Mouse (Mus musculus): Measurements from ENCODE around the gene Marc1. TPM values are rescaled to one million over a fixed set of nuclear protein-coding genes. Genes with fewer than 3 reads are reported as not detected.

Marc1 gene
- total RNA-seq, 2 experiments from 2014 or later = 1.3 TPM; not detected in 1

DNA sequence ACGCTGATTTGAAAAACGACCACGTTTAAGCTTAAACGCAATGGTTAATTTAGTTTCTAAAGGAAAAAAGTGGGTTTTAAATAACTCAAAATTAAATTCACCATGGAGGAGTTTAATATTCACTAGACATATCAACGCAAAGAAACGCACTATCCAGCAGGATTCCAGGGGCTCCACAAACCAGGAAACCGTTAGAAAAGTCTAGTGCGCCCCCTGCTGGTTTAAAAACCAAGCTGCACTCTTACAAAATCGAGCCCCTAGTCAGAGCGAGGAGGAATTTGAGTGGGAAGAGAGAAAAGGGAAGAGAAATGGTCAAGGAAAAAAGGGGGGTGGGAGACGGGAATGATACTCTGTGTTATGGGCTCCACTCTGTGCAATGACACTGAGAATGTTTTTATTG lies 14.0 kb upstream of the Marc1 start:
- ATAC-seq (replicated peaks; ENCODE audit: low FRiP score, poor library complexity, severe bottlenecking) = peak; percentile 60; the same call in 1 of the 2 replicates

DNA sequence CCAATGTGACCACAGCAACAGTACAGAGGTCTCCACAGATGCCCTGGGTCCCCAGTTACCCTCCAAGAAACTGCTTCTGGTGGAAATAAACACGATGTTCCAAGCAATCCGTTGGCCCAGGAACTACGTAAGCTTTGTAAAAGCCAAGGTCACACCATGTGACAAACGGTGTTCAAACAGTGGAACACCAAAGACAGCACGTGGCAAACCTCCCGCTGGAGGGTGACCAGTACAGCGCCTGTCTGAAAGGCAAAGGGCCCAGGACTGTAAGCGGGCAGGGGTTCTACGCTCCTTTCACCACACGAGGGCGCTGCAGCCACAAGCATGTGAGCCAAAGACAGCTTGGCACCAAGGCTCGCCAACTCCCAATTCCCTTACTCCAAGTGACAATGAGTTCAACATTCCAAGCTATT lies 13.3 kb upstream of the Marc1 start:
- peak; percentile 87 for ATAC-seq (replicated peaks; ENCODE audit: low FRiP score, poor library complexity, severe bottlenecking)

DNA sequence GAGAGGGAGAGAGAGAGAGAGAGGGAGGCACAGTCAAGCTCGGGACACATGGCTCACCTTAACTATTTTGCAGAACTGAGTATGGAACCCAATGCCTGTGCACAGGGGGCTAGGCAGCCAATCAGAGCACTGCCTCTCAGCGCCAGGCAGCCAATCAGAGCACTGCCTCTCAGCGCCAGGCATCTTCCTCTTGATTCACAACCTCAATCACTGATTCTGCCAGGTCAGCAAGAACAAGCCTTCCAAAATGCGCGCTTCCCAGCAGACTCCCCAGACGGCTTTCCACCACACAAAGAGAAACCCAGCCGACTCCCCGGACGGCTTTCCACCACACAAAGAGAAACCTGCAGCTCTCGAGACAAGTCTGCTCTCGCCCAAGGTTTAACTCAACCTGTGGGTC lies 11.6 kb upstream of the Marc1 start:
- ATAC-seq (replicated peaks; ENCODE audit: low FRiP score, poor library complexity, severe bottlenecking) = no peak

DNA sequence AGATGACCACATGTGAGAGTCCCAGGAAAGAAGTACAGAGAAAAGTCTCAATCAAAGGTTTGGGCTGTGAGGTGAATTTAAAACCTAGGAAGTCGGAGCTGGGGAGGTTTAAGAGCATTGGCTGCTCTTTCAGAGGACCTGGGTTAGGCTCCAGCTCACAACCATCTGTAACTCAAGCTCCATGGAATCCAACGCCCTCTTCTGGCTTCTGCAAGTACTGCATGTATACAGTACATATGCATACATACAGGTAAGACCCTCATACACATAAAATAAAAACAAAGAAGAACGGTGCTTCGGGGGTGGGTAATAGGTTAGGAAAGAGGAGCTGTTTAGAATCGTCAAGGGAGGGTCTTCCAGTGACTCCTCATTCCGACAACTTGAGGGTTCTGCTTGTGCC lies 6.7 kb upstream of the Marc1 start:
- ATAC-seq (replicated peaks; ENCODE audit: low FRiP score, poor library complexity, severe bottlenecking) = no peak

DNA sequence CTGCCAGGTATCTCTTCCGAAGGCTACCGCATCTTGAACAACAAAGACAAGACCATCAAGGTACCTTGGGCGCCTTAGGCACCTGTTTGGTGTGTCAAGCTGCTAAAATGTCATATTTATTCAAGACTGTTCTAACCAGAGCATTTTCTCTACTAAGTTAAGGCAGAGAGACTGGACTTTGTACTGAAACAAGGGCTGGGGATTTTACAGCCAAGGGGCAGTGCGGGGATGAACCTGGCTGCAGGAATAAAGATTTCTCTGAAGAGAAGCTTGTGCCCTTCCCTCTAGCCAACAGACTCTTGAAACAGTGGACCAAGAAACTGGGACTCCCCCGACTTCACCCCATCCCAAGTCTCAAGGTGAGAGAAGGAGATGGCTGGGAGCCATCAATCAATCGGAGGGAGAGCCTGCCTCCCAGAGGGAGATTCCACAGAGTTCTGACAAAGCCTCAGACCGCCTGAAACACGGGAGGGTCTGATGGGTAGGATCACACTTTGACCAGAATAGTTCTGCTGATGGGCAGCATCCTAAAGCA lies 670 bp upstream of the Marc1 start:
- ATAC-seq (replicated peaks; ENCODE audit: low FRiP score, poor library complexity, severe bottlenecking) = no peak

DNA sequence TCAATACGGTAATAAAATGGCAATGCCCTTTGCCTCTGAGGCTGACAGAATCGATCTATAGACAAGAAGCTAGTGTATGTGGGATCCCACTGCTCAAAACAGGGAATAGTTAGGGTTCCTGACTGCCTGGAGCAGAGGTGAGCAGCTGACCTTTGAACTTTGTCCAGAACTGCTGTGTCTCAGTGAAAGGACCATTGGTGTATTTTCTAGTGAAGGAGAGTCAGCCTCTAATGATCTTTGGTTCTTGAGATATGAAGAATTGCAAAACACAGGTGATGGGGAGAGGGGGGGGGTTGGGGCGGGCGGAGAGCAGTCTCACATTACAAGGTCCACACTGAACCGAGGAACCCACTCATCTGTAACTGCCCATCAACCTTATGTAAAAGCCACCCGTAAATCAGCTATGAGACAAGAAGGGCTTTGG lies 1.5 kb downstream of the Marc1 start:
- no peak for ATAC-seq (replicated peaks; ENCODE audit: low FRiP score, poor library complexity, severe bottlenecking)

DNA sequence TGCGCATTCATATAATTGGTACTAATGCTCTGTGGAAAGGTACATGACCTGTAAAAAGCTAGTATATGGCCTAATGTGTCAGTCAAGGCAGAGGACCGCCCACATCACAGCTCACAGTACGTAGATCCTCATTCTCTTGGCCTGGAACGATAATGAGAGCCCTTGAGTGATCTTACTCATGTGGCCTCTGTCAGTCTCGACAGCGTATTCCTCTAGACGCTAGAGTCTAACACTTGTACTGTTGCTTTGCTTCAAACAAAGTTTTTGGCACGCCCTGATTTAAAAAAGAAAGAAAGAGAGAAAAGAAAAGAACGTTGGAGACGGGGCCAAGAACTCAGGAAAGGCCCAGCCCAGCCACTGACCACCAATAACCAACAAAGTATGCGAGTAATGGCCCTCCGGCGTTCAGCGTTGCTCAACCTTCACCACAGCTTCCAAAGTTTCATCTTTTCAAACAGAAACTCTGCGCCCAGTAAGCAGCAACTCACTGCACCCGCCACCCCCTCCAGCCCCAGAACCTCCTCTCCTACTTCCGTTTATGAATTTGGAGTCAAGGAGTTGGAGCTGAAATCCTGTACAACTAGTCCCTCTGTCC lies 2.6 kb downstream of the Marc1 start:
- no peak for ATAC-seq (replicated peaks; ENCODE audit: low FRiP score, poor library complexity, severe bottlenecking)

DNA sequence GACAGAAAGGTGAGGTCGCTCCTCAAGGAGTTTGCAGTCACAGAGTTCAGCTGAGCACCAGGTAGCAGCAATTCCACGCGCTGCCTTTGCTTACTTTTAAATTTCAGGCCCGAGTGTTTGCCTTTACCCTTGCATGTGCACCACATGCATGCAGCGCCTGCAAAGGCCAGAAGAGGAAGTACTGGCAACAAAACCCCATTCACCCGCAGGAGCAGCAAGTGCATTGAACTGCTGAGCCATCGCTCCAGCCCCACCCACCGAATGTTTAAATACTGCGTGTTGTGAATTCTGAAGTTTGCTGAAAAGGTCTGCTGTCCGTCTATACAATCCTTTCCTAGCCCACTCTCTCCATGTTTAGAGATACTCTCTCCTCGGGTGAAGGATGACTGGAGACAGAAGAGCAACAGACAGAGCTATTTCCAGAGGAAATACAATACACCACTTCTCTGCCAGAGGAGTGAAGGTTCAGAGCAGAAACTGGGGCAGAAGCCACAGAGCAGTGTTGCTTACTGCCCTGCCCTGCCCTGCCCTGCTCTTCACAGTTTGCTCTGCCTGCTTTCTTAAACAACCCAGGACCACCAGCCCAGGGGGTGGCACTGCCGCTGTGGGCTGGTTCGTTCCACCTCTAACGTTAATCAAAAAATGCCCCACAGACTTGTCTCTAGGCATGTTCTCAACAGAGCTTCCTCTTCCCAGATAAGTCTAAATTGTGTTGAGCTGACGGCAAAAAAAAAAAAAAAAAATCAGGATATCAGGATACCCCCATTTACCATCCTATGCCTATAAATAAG lies 3.3 kb downstream of the Marc1 start:
- ATAC-seq (replicated peaks; ENCODE audit: low FRiP score, poor library complexity, severe bottlenecking) = no peak

DNA sequence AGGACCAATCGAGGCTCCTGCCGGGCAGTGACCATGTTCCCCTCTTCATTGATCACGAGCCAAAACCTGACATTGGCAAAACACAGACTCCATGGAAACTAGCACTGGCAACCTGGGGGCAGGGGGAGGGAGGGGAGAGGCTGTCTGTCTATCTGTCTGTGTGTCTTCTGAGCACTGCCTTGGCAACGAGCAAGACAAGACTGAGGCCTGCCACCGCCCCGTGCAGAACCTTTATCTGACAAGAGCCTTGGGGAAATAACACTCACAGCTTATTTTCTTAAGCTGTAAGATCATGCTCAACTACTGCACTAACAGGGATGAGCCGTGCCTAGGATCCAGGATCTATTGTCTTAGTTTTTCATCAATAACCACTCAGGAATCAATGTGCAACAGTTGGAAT lies 4.0 kb downstream of the Marc1 start:
- no peak for ATAC-seq (replicated peaks; ENCODE audit: low FRiP score, poor library complexity, severe bottlenecking)

DNA sequence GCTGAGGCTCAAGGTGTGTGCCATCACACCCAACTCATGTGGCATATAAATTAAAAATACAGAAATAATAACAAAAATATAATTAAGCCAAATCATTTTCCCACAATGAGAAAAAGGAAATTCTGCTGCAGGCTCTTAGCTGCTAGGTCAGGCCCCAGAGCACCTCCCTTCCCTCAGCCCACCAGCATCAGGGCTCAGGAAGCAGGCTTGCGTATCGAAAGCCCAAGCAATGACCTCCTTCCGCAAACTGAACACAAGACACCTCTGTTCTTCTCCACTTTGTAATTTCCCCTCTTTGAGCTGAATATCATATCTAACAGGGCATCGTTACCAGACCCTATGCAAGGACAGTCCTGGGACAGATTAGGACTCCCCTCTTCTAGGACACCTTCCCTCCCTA lies 5.4 kb downstream of the Marc1 start:
- ATAC-seq (replicated peaks; ENCODE audit: low FRiP score, poor library complexity, severe bottlenecking) = no peak

DNA sequence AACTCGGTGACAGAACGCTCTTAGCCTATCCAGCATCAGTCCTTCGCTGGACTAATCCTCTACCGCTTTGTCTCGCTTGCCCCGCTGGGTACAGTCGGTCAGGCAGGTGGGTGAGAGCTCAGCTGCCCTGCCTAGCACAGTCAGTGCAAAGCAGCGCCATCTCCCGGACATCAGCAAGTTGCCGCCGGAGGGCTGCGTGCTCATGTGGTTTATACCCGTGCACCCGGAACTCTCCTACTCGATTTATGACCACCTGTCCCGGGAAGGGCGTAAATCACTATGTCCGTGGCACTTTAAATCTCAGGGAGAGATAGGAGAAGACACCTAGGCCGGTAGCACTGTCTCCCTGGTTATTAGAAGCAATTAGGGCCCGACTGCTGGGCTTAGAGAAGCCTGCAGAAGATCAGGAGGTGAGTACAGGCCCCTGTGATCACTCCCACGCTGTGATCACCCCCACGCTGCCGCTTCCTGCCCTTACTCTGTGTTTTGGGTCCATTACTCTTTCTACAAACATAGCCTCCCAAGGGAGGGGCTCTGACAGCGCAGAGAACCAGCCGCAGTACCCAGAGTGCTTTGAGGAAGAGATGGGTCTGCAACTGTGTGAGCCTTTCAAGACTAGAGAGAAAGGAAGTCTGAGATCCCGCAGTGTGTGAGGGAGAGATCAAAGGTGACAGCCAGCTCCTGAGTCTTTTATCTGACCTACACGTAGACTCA lies 17.8 kb downstream of the Marc1 start:
- ATAC-seq (replicated peaks; ENCODE audit: low FRiP score, poor library complexity, severe bottlenecking) = no peak

DNA sequence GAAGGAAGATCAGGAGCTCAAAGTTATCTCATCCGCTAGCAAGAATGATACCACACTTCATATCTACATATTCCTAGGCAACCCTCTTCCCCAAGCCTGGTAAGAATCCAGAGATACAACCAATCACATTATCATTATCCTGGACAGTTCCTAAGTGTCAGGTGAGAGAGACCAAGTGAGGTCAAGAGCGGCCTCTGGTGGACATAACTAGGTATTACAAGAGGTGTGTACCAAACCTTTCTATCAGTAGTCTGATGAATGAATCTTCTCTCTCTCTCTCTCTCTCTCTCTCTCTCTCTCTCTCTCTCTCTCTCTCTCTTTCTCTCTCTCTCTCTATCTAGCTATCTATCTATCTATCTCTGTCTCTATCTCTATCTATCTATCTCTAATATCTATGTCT lies 20.0 kb downstream of the Marc1 start:
- no peak for ATAC-seq (replicated peaks; ENCODE audit: low FRiP score, poor library complexity, severe bottlenecking)

DNA sequence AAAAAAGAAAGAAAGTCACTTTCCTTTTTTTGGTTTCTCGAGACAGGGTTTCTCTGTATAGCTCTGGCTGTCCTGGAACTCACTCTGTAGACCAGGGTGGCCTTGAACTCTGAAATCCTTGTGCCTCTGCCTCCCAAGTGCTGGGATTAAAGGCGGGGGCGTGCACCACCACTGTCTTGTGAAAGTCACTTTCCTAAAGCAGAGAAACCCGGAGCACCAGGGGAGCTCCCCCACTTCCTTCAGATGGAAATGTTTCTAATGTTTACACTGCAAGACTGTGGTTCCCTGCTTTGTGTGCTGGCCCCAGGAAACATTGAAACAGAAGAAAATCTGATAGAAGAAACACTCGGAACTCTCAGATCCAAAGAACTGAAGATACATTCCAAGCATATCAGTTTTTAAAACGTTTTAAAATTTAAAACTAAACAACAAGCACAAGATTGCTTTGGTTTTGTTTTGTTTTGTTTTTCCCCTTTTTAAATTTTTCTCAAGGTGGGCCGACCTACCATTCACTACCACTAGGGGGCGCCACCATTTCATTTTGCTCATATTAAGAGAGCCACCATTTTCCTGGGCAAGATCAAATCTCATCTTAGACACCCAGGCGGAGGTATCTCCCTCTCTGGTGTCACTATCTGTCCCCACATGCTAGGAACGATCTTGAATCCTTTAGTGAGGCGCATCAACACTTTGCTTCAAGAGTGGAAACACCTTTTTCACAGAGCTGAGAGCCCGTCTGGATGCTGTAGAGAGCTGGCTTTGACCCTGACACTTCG lies 24.5 kb downstream of the Marc1 start:
- no peak for ATAC-seq (replicated peaks; ENCODE audit: low FRiP score, poor library complexity, severe bottlenecking)

DNA sequence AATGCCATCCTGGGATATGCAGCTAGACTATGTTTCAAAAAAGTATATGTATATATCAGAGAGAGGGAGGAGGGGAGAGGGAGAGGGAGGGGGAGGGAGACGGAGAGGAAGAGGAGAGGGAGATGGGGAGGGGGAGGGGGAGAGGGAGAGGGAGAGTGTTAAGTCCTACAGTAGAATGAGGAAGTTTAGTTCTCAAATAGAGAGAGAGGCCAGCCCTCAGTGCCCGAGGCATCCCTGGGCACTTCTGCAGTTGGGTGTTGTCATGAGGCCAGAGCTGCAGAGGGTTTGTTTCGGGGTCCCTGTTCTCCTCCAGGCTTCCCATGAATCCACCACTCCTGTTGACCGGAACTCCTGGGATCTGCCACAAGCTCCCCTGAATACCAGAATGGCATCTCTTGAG lies 27.5 kb downstream of the Marc1 start:
- no peak for ATAC-seq (replicated peaks; ENCODE audit: low FRiP score, poor library complexity, severe bottlenecking)

DNA sequence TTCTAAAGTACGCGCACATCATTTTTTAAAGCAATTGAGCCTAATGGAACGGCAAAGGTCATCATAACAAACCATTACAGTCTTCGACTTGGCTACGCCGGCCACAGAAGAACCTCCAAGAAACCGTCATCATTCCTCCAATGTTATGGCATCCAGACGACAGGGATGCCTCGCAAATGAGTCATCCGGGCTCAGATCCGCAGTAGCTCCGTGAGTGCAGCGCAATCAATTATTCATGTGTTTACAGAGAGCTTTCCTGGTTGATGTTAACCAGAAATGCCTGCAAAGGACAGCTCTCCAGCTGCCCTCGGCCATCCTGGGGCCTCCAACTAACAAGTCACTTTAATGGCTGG lies 29.0 kb downstream of the Marc1 start:
- no peak for ATAC-seq (replicated peaks; ENCODE audit: low FRiP score, poor library complexity, severe bottlenecking)

DNA sequence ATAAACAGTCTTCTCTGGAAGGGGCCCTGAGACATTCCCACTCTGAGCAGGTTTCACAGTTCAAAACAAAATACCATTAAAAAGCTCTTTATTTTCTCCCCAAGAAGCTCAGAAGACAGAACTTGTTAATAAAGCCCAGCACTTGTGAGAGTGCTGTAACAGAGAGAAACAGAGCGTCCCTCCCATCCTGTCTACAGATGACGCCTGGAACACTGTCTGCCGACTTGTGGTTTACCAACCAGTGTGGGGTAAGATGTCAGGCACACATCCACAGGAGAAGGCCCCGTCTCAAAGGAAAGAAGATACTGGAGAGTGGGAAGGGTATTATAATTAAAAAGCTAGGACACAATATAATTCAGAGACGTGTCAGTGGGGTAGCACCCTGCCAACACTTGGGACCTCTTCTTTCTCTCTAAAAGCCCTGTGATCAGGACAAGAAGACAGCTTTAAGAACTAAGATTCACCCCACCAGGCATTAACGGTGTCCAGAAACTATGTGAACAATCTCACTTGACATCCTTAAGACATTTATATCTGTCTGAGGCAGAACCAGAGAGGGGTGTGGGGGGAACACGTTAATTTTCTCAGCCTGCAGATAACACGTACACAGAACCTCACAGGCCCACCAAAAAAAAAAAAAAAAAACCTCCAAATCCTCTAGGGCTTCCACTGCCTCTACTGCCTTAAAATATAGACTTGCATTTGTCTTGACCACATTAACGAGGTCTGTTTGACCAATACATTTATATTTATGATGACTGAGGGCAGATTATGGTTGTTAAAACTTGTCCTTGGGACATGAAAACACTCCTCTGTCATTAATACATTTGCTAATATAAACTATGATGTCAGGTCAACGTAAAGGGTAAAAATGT lies 29.6 kb downstream of the Marc1 start:
- no peak for ATAC-seq (replicated peaks; ENCODE audit: low FRiP score, poor library complexity, severe bottlenecking)

DNA sequence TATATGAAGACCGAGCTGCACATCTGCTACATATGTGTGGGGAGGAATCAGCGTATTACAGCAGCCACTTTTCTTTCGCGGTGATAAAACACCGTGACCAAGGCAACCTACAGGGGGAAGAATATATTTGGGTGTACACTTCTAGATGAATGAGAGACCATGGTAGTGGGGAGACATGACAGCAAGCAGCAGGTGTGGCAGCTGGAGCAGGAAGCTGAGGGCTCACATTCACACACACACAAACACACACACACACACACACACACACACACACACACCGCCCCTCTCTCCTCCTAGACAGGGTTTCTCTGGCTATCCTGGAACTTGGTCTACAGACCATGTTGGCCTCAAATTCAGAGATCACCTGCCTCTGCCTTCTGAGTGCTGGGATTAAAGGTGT lies 33.0 kb downstream of the Marc1 start:
- no peak for ATAC-seq (replicated peaks; ENCODE audit: low FRiP score, poor library complexity, severe bottlenecking)

DNA sequence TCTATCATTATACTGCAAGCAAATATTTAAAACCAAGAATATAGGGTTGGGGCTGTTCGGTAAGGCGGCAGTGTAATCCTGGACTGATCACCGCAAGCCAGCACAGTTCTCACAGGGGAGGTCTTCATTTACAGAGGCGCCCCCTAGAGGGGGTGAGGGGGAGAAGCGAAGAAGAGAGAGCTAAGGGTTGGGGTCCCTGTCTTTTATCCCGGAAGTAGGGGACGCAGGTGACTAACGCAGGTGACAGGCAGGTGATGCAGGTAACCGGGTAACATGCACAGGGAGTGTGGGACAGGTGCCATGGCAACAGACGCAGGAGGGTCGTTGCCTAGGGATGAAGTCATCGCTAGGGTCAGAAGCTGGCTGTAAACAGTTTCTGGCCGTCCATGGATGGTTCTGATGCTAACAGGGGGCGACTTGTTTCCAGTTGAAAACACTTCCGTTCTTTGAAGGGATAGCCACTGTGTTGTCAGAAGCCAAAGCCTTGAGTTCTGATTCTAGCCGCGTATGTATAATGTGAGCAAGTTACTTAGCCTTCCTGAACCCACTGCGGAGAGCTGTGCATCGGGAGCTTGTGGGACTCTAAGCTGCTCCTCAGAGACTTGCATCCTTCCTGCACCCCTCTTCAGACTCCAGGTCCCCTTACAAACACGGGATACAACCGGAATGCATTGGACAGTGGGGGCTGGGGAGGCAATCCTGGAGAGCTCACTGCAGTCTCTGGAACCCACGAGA lies 33.9 kb downstream of the Marc1 start:
- ATAC-seq (replicated peaks; ENCODE audit: low FRiP score, poor library complexity, severe bottlenecking) = 0 out of 2 replicates have a peak, but pooled peaks have one; percentile 16

DNA sequence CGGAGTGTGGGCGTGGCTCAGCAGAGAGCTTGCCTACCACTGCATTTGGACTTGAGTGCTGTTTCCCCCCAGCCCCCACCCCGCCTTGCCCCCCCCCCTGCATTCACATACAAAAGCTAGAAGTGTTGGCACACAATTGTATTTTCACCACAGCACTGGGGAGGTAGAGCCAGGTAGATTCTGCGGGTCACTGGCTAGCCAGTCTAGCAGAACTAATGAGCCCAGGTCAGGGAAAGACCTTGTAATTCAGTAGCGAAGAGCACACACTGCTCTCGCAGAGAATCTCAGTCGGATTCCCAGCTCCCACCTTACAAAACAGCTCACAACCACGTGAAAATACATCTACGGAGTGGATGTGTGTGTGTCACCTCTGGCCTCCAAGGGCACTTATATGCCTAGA lies 35.8 kb downstream of the Marc1 start:
- ATAC-seq (replicated peaks; ENCODE audit: low FRiP score, poor library complexity, severe bottlenecking) = no peak

Measured in erythroid progenitor cell, adult 5-6 weeks (primary cell).